Mouse (Mus musculus): ENCODE data around the gene Pkp1.

GRCm38 (mm10) chr1:135945711-135946110, 26.7 kb upstream of the Pkp1 start:
- TF ChIP-seq CTCF (IDR thresholded peaks at IDR 0.05; ENCODE audit: low read depth, low read length) (peak; percentile 86), GATA1 (IDR thresholded peaks at IDR 0.05; ENCODE audit: borderline replicate concordance, low read length) (no peak), TAL1 (conservative IDR thresholded peaks at IDR 0.05; ENCODE audit: low read depth, low read length) (no peak), GATA2 (IDR thresholded peaks at IDR 0.05; ENCODE audit: borderline replicate concordance, low read depth, low read length) (no peak), POLR2AphosphoS5 (IDR thresholded peaks at IDR 0.05; ENCODE audit: insufficient replicate concordance, low read depth, low read length) (no peak)
